Mouse (Mus musculus) 416B (cell line): ENCODE data around the gene Engase.

ENCODE experiments used
- DNase-seq: peaks from one replicate; pipeline ENCODE4 v3.0.0; 2011; ENCODE audit warnings: low read depth

Engase gene

GRCm38 (mm10) chr11:118488907-118489270, 12.3 kb downstream of the Engase start:
- DNase-seq: no peak

DNA sequence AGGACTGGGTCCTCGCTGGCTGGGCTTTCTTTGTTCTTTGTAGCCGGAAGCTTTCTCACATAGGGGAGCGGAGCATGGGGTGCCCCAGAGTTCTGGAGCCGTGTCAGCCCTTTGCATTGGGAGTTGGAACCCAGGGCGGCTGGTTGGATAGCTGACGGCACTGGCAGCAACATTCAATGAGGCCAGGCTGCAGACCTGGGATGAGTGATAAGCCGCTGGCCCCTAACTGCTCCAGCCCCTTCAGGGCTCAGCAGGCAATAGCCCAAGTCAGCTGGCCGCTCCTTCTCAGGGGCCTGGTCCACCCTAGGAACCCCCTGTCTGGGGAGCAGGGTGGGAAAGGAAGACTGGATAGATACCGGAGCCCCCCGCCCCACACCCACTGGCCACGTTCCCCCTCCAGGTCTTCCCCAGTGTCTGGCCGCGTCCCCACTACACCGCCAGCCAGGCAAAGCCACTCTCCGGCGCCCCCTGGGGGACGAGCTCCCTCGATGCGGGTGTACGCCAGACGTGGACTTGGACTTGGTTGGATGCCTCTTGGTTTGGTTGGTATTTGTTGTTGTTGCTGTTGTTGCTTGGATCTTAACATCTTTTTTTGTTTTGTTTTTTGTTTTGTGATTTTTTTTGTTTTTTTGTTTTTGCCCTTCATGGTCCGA, 14.1 kb downstream of the Engase start:
- DNase-seq: peak; percentile 33

- DNase-seq: no peak
Observed at GRCm38 (mm10) chr11:118491230-118491629, 14.6 kb downstream of the Engase start.

DNA sequence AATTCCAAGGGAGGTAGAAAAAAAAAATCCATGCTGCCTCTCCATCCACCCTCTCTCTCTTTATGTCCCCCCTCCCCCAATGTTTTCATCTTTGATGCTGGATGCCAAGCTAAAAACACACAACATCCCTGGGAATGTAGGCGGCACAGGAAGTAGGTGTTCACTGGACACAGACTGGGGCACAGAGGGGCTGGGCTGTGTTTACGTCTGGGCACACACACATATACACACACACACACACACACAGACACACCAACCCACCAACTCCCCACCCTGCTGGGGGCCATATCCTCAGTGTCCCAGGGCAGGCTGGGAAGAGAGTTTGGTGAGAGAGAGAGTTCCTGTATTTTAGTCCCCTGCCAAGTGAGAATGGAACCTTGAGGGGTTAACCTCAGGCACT, 16.8 kb downstream of the Engase start:
- DNase-seq: no peak

DNA sequence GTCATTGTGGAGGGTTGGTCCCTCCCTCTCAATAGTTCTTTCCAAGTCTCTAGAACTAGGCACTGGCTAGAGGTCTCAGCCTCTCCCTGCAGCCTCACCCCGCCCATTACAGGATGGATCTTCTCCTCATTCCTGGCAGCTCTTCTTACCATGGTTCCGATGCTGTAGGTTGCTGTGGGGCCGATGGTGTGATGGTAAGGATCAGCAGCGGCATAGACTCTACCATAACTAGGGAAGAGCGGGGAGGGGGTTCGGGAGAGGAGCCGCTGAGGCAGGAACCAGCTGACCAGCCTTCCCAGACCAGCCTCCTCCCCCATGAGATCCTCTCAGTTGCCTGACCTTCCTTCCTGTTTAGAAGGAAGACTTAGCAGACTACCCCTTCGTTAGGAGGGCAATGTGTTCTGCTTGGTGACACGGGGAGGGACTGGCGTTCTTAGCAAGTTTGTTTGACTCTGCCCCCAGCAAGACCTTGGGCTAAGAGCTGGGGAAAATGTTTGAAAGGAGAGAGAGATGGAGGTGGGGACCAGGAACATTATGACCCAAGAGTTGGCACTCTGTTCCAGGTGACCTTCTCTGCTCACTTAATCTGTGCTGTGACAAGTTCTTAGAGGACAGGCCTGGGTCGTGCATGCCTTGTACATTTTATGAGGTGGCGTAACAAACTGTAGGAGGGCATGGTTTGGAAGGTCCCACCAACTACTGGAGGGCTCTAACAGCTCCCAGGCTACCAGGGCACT, 17.5 kb downstream of the Engase start:
- DNase-seq: no peak

DNA sequence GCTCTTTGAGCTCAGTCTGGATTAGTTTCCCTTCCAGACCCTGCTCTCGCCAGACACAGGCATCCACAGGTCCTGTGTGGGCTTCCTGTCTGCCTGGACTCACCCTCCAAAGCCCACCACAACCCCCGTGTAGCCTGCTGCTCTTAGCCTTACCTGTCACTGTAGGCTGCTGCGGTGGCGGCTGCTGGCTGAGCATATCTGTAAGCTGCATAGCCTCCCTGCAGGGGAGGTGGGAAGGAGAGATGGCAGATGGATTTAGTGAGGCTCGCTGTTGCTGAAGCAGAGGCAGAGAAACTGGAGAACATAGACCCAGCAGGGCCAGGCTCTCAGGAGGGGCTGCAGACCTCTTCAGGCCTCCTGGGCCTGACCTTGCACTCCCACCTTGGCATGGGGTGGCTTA, 18.4 kb downstream of the Engase start:
- DNase-seq: no peak

DNA sequence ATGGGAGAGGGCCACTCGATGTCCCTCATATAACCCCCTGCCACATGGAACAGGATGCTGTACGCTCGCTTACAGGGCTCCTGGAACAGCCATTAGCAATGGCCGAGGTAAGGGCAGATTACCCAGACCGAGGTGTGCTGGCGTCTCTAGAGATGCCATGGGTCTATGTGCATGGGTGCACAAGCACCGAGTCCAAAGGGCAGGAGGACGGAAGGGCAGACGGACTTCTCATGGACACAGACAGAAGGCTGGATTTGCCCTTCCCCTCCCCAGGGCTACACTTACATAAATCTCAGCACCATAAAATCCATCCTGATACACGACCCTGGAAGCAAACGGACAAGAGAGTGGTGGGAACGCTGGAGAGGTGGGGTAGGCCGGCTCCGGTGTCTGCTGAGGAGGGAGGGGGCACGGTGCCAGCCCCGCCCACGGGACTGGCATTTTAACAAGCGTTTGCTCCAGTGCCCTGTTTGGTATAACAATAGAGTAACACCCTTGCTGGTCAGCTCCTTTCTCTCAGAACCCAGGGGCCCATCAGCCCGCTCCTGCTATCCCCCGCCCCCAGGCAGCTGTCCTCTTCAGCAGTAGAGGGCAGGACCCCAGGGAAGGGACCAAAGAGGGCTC, 19.5 kb downstream of the Engase start:
- no peak for DNase-seq

DNA sequence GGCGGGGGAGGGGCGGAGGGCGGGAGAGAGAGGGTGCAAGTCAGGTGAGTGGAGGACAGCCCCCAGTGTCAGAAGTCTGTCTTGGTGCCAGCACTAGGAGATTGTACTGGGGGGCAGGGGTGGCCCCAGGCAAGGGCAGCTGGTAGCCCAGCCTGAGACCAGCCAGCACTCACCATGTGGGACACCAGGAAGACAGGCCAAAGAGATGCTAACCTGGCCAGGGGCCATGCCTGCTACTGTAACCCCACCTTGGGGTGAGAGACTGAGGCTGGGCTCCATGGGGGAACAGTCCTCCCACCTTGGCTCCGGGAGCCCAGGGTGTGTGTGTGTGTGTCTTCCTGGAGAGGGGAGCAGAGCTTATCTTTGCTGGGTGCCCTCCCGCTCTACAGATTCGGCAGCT, 26.4 kb downstream of the Engase start:
- DNase-seq: no peak

DNA sequence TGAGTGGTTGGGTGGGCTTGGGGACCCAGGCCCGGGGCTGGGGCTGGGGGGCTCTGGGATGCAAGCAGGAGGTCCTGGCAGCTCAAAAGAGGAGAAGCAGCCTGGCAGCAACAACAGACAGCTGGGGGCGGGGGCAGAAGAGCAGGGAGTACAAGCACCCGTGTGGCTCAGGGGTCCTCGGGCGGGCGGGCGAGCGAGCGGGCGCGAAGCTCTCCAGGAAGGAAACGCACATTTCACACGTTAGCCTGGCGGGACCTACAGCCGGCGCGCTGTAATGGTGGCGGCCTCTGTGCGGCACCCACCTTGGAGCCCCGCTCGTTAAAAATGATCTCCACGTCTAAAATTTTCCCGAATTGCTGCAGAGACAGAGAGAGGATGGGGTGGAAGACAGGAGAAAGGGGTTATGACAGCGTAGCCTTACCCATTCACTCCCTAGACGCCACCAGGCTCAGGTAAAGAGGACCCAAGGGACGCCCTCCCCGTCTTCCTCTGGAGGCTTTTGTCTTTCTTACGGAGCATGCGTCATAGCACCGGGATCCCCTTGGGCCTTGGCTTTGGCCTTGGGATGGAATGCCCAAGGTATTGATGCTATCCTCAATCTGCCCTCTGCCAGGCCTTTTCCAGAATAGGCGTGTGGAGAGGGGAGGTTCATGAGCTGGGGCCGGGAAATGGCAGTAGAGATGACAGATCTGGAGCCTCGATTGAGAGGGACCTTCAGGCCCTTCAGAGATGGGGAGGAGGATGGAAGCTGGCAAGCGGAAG, 27.0 kb downstream of the Engase start:
- no peak for DNase-seq

DNA sequence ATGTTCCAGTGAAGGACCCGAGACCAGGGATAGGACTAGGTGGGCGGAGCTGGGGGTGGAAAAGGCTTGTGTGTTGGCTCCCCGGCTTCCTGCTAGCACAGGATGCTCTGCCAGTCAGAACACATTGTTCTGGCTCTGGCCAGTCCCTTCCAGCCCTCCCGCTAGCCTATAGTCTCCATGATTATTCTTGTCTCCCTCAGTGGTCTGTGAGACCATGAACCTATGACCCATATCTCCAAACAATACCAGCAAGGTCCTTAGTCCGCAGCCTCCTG, 27.5 kb downstream of the Engase start:
- no peak for DNase-seq

DNA sequence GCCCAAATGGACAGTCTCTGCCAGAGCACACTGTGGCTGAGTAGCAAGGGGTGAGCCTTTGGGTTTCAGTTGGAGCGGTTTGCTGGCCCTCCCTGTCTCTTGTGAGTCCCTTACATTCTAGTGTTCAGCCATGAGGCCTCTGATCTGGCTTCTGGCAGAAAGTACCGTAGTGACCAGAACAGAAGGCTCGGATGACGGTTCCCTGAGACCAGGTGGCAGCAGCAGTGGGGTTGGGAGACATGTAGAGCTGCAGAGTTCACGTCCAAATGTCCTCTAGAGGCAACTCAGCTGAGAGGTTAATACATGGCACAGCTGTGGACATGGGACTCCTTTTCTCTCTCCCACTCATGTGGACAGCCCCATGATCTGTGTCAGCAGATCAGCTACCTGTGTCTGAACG, 30.5 kb downstream of the Engase start:
- no peak for DNase-seq

DNA sequence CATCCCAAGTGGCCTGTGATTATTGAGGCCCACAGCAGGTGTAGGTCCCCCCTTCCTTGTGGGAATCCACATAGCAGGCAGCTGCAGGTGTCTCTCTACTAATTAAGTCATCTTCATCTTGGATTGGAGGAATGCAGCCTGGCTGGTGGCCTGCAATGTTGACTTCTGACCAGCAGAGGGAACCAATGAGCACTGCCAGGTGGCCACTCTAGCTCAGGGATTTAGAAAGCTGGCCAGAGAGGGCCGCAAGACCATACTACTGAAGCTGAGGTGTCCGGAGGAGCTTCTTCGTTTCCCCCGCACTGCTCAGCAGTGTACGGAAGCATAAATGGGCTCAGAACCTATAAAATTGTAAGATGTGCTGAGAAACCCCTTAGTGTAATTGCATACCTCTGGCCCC, 31.3 kb downstream of the Engase start:
- peak; percentile 55 for DNase-seq

- DNase-seq: no peak
Observed at GRCm38 (mm10) chr11:118508341-118508740, 31.7 kb downstream of the Engase start.

GRCm38 (mm10) chr11:118511851-118512250, 35.2 kb downstream of the Engase start:
- DNase-seq: no peak

GRCm38 (mm10) chr11:118512257-118512910, 35.8 kb downstream of the Engase start:
- no peak for DNase-seq

DNA sequence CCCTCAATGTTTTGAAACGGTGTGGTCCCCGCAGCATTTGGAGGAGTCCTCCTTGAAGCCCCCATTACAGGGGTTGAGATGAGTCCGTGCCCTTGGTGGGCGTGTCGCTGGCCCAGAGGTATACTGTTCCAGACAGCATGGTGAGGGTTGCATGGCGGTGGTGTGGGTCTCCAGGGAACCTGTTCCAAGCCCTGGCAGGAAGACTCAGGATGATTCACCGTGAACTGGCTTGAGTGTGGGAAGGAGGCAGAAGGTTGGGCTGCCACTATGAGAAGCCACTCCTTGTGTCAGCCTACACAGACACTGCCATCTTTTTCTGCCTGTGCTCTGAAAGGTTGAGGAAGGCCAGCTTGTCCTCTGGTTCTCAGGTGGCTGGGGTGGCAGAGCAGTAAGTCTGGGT, 41.3 kb downstream of the Engase start:
- DNase-seq: no peak

- no peak for DNase-seq
Observed at GRCm38 (mm10) chr11:118518743-118519142, 42.1 kb downstream of the Engase start.

- DNase-seq: peak; percentile 7
Observed at GRCm38 (mm10) chr11:118520251-118520650, 43.6 kb downstream of the Engase start.

GRCm38 (mm10) chr11:118520932-118521331, 44.3 kb downstream of the Engase start:
- no peak for DNase-seq

GRCm38 (mm10) chr11:118523496-118524145, 47.0 kb downstream of the Engase start:
- no peak for DNase-seq

DNA sequence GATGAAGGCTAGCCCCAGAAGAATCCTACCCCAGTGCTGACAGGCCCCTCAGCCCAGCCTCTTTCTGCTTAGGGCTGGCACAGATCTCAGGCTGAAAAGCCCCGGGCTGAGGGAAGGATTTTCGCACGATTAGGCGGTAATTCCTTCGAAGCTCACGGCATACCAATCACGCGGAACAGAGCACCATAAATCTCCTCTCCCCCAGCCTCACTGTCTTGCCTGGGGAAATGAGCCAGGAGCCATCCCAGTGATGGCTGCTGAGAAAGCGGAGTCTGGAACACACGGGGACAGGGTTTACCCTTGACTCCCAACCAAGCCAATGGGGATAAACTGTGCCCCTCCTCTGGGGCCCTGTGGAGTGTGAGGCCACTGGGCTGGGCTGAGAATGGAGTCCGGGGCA, 48.4 kb downstream of the Engase start:
- no peak for DNase-seq

DNA sequence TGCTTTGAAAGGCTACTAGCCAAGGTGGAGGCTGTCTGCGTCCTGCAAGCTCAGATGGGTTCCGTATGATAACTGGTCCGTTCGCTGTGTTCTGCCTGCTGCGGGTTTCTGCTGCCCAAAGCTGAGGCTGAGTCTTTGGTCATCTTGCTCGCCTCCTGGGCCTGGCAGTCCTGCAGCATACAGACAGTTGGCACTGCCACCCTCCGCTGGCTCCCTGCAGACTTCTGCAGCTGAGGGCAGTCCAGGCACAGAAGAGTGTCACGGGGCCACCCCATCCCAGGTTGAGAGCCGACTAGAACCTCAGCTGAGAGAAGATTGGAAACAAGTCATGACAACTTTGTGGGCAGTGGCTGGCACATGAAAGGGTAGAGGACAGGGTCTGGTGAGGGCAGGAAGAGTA, 52.1 kb downstream of the Engase start:
- no peak for DNase-seq
